Mouse (Mus musculus): ENCODE measurements around the gene Fbn1. TPM values are rescaled to one million over a fixed set of nuclear protein-coding genes. Genes with fewer than 3 reads are reported as not detected.

Gene Fbn1
- polyA plus RNA-seq, 1 experiment from 2014 or later: 15.5 TPM

DNA sequence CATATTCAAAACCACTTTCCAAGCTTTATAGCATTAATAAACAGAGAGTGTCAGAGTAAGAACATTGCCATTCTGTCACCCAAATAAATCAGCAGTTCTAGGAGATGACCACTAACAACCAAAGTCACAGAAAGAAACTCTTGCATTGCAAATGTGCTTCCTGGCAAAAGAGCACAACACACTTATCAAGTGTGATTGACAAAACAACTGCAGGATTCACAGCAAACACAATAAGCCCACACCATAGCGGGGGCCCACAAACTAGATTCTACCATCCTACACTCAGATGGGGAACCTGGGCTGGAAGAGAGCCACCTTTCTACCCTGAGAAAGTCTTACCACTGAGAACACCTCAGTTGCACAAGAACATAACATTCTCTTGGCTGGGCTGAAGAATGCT lies 17.8 kb downstream of the Fbn1 start:
- no peaks in the 10 kb centered on the region for H3K27me3 ChIP-seq (ENCODE audit: insufficient read depth, low read length)
- no peak for ATAC-seq (ENCODE audit: low FRiP score, low TSS enrichment)
- 97% methylated on average over 1 of the region's 1 CpGs for WGBS

DNA sequence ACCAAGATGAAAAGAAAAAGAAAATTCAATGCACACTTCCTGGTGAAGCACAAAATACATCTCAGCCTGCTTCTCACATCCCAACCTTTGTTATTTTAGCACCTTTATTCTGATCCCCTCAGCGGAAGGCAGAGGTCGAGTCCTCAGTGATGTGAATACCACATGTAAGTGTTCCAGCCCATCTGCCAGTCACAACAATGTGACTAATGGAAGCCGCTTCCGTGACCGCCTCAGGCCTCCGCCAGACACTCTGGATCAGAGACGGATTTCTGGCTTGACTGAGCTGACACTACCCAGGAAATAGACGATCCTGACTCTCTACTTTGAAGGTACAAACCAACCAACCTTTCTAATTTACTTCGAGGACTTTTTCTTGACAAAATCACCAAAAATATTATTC lies 22.9 kb downstream of the Fbn1 start:
- no peaks in the 10 kb centered on the region for H3K27me3 ChIP-seq (ENCODE audit: insufficient read depth, low read length)
- no peak for ATAC-seq (ENCODE audit: low FRiP score, low TSS enrichment)

More for the DNA sequence above, 17.8 kb downstream of the Fbn1 start:
- Histone ChIP-seq H3K4me1 (ENCODE audit: insufficient read depth, low read length) (peaks cover 10% of the 10 kb centered on the region), H3K9ac (replicated peaks; ENCODE audit: low read length) (no peak overlapping the region), H3K36me3 (ENCODE audit: insufficient read depth, low read length) (no peaks in the 10 kb centered on the region), H3K4me3 (ENCODE audit: low read length) (no peak overlapping the region), H3K4me2 (replicated peaks; ENCODE audit: low read depth, low read length) (no peak overlapping the region), H3K9me3 (ENCODE audit: low read length) (no peaks in the 10 kb centered on the region), H3K27ac (ENCODE audit: low read length) (no peak overlapping the region)

DNA sequence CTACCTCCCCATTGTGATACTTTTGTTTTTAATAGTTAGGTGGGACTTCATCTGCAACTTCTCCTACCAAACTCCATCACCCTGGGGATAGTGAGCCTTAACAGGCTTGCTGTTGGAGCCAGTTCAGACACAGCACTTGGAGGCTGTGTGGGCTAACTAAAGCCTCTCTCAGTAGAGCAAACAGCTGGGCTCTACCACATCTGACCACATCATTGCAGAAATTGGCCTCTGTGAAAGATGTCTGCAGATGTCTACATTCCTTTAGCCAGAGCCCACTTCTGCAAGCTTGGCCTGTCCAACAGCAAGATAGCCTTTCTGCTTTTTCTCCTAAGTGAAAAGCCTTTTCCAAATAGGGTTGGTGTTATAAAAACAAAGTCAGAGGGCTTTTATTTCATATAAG lies 23.6 kb downstream of the Fbn1 start:
- Histone ChIP-seq H3K27ac (ENCODE audit: low read length) (no peak overlapping the region), H3K36me3 (ENCODE audit: insufficient read depth, low read length) (no peaks in the 10 kb centered on the region)
- no peak for ATAC-seq (ENCODE audit: low FRiP score, low TSS enrichment)

More for the DNA sequence above, 22.9 kb downstream of the Fbn1 start:
- H3K4me1 ChIP-seq (ENCODE audit: insufficient read depth, low read length): peaks cover 12% of the 10 kb centered on the region
- H3K4me2 ChIP-seq (replicated peaks; ENCODE audit: low read depth, low read length): no peak overlapping the region
- no peak overlapping the region for H3K27ac ChIP-seq (ENCODE audit: low read length)
- H3K36me3 ChIP-seq (ENCODE audit: insufficient read depth, low read length): no peaks in the 10 kb centered on the region
- no peaks in the 10 kb centered on the region for H3K9me3 ChIP-seq (ENCODE audit: low read length)
- no peak overlapping the region for H3K4me3 ChIP-seq (ENCODE audit: low read length)
- 44% methylated on average over 9 of the region's 9 CpGs for WGBS
- no peak overlapping the region for H3K9ac ChIP-seq (replicated peaks; ENCODE audit: low read length)

DNA sequence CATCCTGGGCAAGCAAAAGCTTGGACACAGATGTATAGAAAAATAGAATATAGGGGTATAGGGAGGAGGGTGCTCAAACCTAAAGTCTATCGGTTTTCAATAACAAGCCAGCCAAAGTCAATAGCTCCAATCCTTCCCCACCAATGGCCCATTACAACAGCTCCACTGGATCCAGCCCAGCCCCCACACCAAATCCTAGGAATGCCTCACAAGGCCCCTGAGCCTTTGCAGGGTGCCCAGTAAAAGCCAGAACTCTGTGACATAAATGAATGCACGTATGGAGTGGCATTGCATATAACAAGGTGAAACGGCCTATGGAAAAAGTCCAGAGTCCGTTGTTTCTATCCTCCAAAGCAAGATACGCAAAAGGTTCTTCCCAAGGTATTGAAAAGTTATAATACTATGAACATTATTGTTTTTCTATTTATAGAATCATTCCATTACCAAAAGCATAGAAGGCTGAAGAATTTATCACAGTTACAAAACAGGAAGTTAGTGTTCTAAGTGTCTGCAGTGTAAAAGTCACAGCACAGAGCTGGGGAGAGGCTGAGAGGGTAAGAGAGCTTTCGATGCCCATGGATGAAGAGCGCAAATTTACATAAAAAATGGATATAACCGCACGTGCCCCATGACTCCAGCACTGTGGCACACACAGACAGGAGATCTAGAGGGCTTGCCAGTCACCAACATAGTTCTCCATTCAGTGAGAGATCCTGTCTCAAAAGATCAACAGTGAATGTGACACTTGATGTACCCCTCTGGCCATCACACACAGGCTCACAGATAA lies 26.1 kb downstream of the Fbn1 start:
- peaks cover 15% of the 10 kb centered on the region for H3K4me1 ChIP-seq (ENCODE audit: insufficient read depth, low read length)
- ATAC-seq (ENCODE audit: low FRiP score, low TSS enrichment): no peak
- no peak overlapping the region for H3K4me2 ChIP-seq (replicated peaks; ENCODE audit: low read depth, low read length)
- no peak overlapping the region for H3K27ac ChIP-seq (ENCODE audit: low read length)
- no peaks in the 10 kb centered on the region for H3K27me3 ChIP-seq (ENCODE audit: insufficient read depth, low read length)
- H3K9me3 ChIP-seq (ENCODE audit: low read length): no peaks in the 10 kb centered on the region
- no peaks in the 10 kb centered on the region for H3K36me3 ChIP-seq (ENCODE audit: insufficient read depth, low read length)
- H3K9ac ChIP-seq (replicated peaks; ENCODE audit: low read length): no peak overlapping the region
- WGBS: 91% methylated on average over 9 of the region's 9 CpGs
- no peak overlapping the region for H3K4me3 ChIP-seq (ENCODE audit: low read length)

More for the DNA sequence above, 23.6 kb downstream of the Fbn1 start:
- Histone ChIP-seq H3K27me3 (ENCODE audit: insufficient read depth, low read length) (no peaks in the 10 kb centered on the region), H3K4me2 (replicated peaks; ENCODE audit: low read depth, low read length) (no peak overlapping the region), H3K4me1 (ENCODE audit: insufficient read depth, low read length) (peaks cover 15% of the 10 kb centered on the region), H3K9ac (replicated peaks; ENCODE audit: low read length) (no peak overlapping the region), H3K9me3 (ENCODE audit: low read length) (no peaks in the 10 kb centered on the region), H3K4me3 (ENCODE audit: low read length) (no peak overlapping the region)

DNA sequence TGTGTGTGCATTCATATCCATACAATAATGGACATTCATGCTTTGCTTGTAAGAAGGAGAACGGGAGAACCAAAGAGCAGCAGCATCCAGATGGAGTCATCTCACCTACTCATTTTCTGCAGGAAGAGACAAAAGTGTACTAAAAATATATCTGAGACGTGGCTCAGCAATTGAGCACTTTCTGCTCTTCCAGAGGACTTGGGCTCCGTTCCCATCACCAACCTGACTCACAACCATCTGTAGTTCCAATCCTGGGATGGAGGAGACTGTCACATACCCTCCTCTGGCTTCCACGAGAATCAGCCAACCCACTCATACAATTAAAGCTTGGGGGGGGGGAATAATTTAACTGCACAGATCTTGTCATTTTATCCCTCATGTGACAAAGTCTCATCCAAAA lies 26.7 kb downstream of the Fbn1 start:
- Histone ChIP-seq H3K27me3 (ENCODE audit: insufficient read depth, low read length) (no peaks in the 10 kb centered on the region), H3K27ac (ENCODE audit: low read length) (no peak overlapping the region), H3K4me1 (ENCODE audit: insufficient read depth, low read length) (peaks cover 15% of the 10 kb centered on the region), H3K9ac (replicated peaks; ENCODE audit: low read length) (no peak overlapping the region), H3K9me3 (ENCODE audit: low read length) (no peaks in the 10 kb centered on the region), H3K4me3 (ENCODE audit: low read length) (no peak overlapping the region), H3K36me3 (ENCODE audit: insufficient read depth, low read length) (no peaks in the 10 kb centered on the region), H3K4me2 (replicated peaks; ENCODE audit: low read depth, low read length) (no peak overlapping the region)
- WGBS: 82% methylated on average over 4 of the region's 4 CpGs
- no peak for ATAC-seq (ENCODE audit: low FRiP score, low TSS enrichment)

DNA sequence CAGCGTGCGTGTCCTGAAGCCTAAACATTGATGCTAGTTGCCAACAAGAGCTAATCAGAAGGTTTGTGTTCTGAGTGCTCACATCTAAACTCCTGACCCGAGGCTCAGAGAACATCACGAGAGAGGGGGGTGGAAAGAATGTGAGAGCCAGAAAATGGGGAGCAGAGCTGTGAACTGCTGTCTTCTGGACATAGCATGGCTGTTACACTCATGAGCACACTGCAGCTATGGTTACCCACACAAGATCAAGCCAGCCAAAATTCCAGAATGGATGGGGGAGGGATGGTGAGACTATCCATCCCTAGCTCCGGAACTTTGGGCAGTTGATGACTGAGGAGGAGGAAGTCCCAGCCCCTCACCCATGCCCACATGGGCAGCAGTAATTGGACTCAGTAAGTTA lies 27.7 kb downstream of the Fbn1 start:
- no peak overlapping the region for H3K27ac ChIP-seq (ENCODE audit: low read length)
- H3K36me3 ChIP-seq (ENCODE audit: insufficient read depth, low read length): no peaks in the 10 kb centered on the region
- H3K9me3 ChIP-seq (ENCODE audit: low read length): no peaks in the 10 kb centered on the region
- ATAC-seq (ENCODE audit: low FRiP score, low TSS enrichment): peak; percentile 79
- WGBS: 61% methylated on average over 5 of the region's 5 CpGs
- H3K4me2 ChIP-seq (replicated peaks; ENCODE audit: low read depth, low read length): no peak overlapping the region
- no peaks in the 10 kb centered on the region for H3K27me3 ChIP-seq (ENCODE audit: insufficient read depth, low read length)
- no peak overlapping the region for H3K4me3 ChIP-seq (ENCODE audit: low read length)
- H3K9ac ChIP-seq (replicated peaks; ENCODE audit: low read length): no peak overlapping the region
- peaks cover 15% of the 10 kb centered on the region for H3K4me1 ChIP-seq (ENCODE audit: insufficient read depth, low read length)

DNA sequence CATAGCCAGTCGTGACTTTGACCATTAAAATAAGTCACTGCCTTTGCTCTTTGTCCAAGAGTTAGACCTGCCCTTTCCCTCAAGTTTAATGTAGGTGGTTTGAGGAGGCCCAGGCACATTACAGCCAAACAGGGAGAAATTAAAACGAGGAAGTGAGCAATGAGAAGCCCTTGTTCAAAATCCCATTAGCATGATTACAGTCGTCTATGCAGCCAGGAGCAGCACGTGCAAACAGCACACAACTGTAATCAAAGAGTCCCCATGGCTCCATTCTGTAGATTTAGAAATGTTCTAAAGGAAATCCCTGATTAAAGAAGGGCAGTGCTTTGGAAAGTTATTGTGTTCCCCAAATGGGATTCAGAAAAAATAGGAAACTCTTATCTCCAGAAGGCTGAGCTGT lies 29.1 kb downstream of the Fbn1 start:
- H3K4me3 ChIP-seq (ENCODE audit: low read length): no peak overlapping the region

DNA sequence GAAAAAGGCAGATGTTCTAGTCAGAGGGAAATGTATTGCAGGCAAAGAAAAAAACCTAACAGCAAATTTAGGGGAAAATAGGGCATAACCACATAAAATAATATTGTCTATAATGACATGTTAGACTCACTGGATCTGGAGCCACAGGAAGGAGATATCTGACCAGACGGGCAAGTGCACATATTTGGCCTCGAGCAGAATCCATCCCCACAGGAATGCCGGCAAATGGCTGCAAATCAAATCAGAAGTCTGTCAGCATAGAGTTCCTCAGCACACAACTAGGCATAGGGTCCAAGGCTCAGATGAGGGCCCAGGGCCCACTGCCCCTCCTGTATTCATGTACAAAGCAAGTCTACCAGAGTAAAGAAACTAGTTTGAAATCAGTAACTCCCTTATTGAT lies 30.4 kb downstream of the Fbn1 start:
- peaks cover 12% of the 10 kb centered on the region for H3K4me1 ChIP-seq (ENCODE audit: insufficient read depth, low read length)
- H3K4me3 ChIP-seq (ENCODE audit: low read length): no peak overlapping the region
- no peak overlapping the region for H3K27ac ChIP-seq (ENCODE audit: low read length)
- H3K9me3 ChIP-seq (ENCODE audit: low read length): no peaks in the 10 kb centered on the region
- no peak for ATAC-seq (ENCODE audit: low FRiP score, low TSS enrichment)
- H3K4me2 ChIP-seq (replicated peaks; ENCODE audit: low read depth, low read length): no peak overlapping the region
- no peaks in the 10 kb centered on the region for H3K36me3 ChIP-seq (ENCODE audit: insufficient read depth, low read length)
- no peak overlapping the region for H3K9ac ChIP-seq (replicated peaks; ENCODE audit: low read length)
- no peaks in the 10 kb centered on the region for H3K27me3 ChIP-seq (ENCODE audit: insufficient read depth, low read length)
- WGBS: 64% methylated on average over 3 of the region's 3 CpGs

More for the DNA sequence above, 29.1 kb downstream of the Fbn1 start:
- H3K27me3 ChIP-seq (ENCODE audit: insufficient read depth, low read length): no peaks in the 10 kb centered on the region
- H3K9me3 ChIP-seq (ENCODE audit: low read length): no peaks in the 10 kb centered on the region
- no peak for ATAC-seq (ENCODE audit: low FRiP score, low TSS enrichment)
- H3K36me3 ChIP-seq (ENCODE audit: insufficient read depth, low read length): no peaks in the 10 kb centered on the region
- H3K27ac ChIP-seq (ENCODE audit: low read length): no peak overlapping the region
- no peak overlapping the region for H3K9ac ChIP-seq (replicated peaks; ENCODE audit: low read length)
- peaks cover 12% of the 10 kb centered on the region for H3K4me1 ChIP-seq (ENCODE audit: insufficient read depth, low read length)
- WGBS: 55% methylated on average over 4 of the region's 4 CpGs
- H3K4me2 ChIP-seq (replicated peaks; ENCODE audit: low read depth, low read length): no peak overlapping the region

DNA sequence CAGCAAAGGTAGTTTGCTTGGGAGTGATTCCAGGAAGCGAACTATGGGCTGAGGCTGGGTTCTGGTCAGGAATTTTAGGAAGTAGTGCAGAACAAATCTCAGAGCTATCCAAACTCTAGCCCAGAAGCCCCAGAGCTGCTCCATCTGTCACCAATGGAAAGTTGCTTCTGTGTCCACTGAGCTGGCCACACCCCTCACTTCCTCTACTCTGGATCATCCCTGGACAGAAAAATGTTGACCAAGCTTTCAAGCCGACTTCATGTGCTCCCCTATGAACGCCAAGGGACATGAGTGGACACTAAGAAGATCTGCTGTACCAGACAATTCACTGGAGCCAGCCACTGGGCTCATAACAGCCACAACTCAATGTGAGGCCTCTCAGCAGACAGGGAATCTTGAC lies 31.6 kb downstream of the Fbn1 start:
- WGBS: 80% methylated on average over 3 of the region's 3 CpGs
- no peak for ATAC-seq (ENCODE audit: low FRiP score, low TSS enrichment)

DNA sequence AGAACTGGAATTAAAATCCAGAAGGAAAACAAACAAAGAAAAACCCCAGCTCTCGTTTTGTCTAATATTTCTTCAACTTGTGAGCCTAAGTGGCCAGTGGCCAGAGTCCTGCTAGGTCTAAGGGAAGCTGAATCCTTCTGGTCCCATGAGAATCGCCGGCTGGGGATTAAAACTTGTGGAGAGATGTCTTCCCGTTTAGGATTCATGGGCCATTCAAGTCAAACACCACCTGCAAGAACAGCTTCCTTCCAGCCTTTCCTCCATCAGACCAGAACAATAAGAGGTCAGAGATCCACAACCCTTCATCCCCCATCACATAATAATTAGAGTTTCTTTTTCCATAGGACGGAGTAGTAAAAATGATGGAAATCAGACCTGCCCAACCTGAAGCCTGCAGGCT lies 33.1 kb downstream of the Fbn1 start:
- H3K27me3 ChIP-seq (ENCODE audit: insufficient read depth, low read length): no peaks in the 10 kb centered on the region
- peaks cover 7% of the 10 kb centered on the region; the same call in 1 of the 2 replicates for H3K4me1 ChIP-seq (ENCODE audit: insufficient read depth, low read length)
- H3K4me2 ChIP-seq (replicated peaks; ENCODE audit: low read depth, low read length): no peak overlapping the region
- H3K4me3 ChIP-seq (ENCODE audit: low read length): no peak overlapping the region
- 75% methylated on average over 5 of the region's 5 CpGs for WGBS
- ATAC-seq (ENCODE audit: low FRiP score, low TSS enrichment): no peak
- no peak overlapping the region for H3K9ac ChIP-seq (replicated peaks; ENCODE audit: low read length)
- H3K36me3 ChIP-seq (ENCODE audit: insufficient read depth, low read length): no peaks in the 10 kb centered on the region
- no peaks in the 10 kb centered on the region for H3K9me3 ChIP-seq (ENCODE audit: low read length)
- no peak overlapping the region for H3K27ac ChIP-seq (ENCODE audit: low read length)

More for the DNA sequence above, 31.6 kb downstream of the Fbn1 start:
- Histone ChIP-seq H3K36me3 (ENCODE audit: insufficient read depth, low read length) (no peaks in the 10 kb centered on the region), H3K27ac (ENCODE audit: low read length) (no peak overlapping the region), H3K4me2 (replicated peaks; ENCODE audit: low read depth, low read length) (no peak overlapping the region), H3K4me1 (ENCODE audit: insufficient read depth, low read length) (peaks cover 12% of the 10 kb centered on the region), H3K9ac (replicated peaks; ENCODE audit: low read length) (no peak overlapping the region), H3K27me3 (ENCODE audit: insufficient read depth, low read length) (no peaks in the 10 kb centered on the region), H3K9me3 (ENCODE audit: low read length) (no peaks in the 10 kb centered on the region), H3K4me3 (ENCODE audit: low read length) (no peak overlapping the region)

All from kidney, embryonic 16.5 days (tissue).